Mouse (Mus musculus): ENCODE data around the gene Sirt2. TPM values are rescaled to one million over a fixed set of nuclear protein-coding genes. Genes with fewer than 3 reads are reported as not detected.

Gene Sirt2
- total and polyA plus RNA-seq, 3 experiments, result 34.1 to 103 (median 60.0) TPM

DNA sequence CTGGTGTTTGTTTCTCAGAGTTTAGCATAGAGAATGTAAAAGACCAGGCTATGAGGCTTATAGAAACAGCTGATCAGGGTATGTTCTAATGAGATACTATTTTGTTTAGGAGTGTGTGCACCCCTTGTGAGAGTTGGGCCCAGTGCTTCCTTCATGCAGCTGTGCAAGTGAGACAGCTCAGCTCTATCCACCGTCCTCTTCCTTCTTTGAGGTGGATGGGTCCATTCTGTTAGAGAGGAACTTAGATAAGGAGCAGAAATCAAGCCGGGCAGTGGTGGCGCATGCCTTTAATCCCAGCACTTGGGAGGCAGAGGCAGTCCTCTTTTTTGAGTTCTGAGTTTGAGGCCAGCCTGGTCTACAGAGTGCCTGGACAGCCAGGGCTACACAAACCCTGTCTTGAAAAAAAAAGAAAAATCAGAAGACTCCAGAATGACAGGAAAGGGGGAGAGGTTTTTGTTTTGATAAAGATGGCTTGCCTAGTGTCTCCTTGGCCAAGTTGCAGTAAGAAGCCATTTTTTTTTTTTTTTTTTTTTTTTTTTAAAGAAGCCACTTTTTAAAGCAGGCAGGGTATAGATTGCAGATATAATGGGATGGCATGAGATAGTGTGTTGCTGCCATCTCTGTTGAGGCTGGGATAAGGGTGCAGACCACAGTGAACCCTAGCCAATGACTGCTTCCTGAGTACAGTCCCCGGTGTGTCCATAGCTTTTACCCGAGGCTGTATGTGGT is 47.9 kb downstream of the Sirt2 start:
- ATAC-seq (ENCODE audit: extremely low read depth, insufficient number of reproducible peaks, low FRiP score, poor library complexity, severe bottlenecking) (no peak), DNase-seq (ENCODE audit: low spot score) (no peak)
- H3K4me3 ChIP-seq (ENCODE audit: low read depth, low read length), result peak overlapping the region; percentile 68; the same call in 1 of the 2 replicates
- no peaks in the 10 kb centered on the region for H3K9me3 ChIP-seq (replicated peaks)
- peaks cover 77% of the 10 kb centered on the region for H3K36me3 ChIP-seq (replicated peaks)
- peaks cover 79% of the 10 kb centered on the region for H3K4me1 ChIP-seq (ENCODE audit: insufficient read depth, low read depth, low read length)
- TF ChIP-seq TAL1 (conservative IDR thresholded peaks at IDR 0.05; ENCODE audit: low read depth, low read length) (no peak), GATA2 (IDR thresholded peaks at IDR 0.05; ENCODE audit: borderline replicate concordance, low read depth, low read length) (no peak), GATA1 (IDR thresholded peaks at IDR 0.05; ENCODE audit: borderline replicate concordance, low read length) (no peak), CTCF (IDR thresholded peaks at IDR 0.05; ENCODE audit: low read depth, low read length) (no peak), POLR2AphosphoS5 (IDR thresholded peaks at IDR 0.05; ENCODE audit: insufficient replicate concordance, low read depth, low read length) (no peak)
- no peaks in the 10 kb centered on the region for H3K27me3 ChIP-seq (ENCODE audit: insufficient read depth, low read length)

DNA sequence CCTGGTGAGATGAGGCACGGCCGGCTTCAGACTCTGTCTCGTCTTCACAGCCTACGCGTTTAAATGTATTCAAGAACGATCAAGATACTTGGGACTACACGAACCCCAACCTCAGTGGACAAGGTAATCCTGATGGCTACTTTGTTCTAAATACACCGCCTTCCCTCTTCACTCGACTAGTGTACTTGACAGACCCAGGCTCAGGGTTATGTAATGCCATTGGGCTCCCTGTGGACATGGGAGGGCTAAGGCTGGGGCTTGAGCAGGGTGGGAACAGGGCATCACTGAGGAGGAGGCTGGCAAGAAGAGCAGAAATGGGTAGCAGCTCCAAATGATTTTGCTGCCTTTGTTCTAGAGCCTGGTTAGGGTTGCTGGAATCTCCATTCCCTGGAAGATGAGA is 48.7 kb downstream of the Sirt2 start:
- peaks cover 85% of the 10 kb centered on the region for H3K36me3 ChIP-seq (replicated peaks)
- DNase-seq (ENCODE audit: low spot score) (no peak), ATAC-seq (ENCODE audit: extremely low read depth, insufficient number of reproducible peaks, low FRiP score, poor library complexity, severe bottlenecking) (no peak)
- H3K4me1 ChIP-seq (ENCODE audit: insufficient read depth, low read depth, low read length), result peaks cover 83% of the 10 kb centered on the region
- no peaks in the 10 kb centered on the region for H3K27me3 ChIP-seq (ENCODE audit: insufficient read depth, low read length)
- no peaks in the 10 kb centered on the region for H3K9me3 ChIP-seq (replicated peaks)
- TF ChIP-seq CTCF (IDR thresholded peaks at IDR 0.05; ENCODE audit: low read depth, low read length) (no peak), GATA1 (IDR thresholded peaks at IDR 0.05; ENCODE audit: borderline replicate concordance, low read length) (no peak), TAL1 (conservative IDR thresholded peaks at IDR 0.05; ENCODE audit: low read depth, low read length) (no peak), POLR2AphosphoS5 (IDR thresholded peaks at IDR 0.05; ENCODE audit: insufficient replicate concordance, low read depth, low read length) (no peak), GATA2 (IDR thresholded peaks at IDR 0.05; ENCODE audit: borderline replicate concordance, low read depth, low read length) (no peak)
- peak overlapping the region; percentile 68; the same call in 1 of the 2 replicates for H3K4me3 ChIP-seq (ENCODE audit: low read depth, low read length)

DNA sequence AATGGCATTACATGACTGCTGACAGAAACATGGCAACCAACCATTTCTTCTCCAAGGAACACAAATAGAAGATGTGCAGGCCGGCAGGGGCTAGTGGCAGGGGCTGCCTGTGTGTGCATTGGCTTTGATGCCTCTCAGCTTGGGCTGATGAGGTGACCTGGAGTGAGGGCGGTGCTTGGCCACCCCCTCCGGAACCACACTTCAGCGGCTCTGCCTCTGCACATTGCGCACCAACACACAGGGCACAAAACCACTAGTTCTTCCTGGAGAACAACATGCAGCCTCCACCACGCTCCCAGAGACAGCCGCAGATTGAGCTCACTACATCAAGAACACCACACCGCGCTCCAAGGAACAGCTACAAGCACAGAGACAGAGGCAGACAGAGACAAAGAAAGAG is 49.7 kb downstream of the Sirt2 start:
- Histone ChIP-seq H3K4me3 (ENCODE audit: low read depth, low read length) (peak overlapping the region; percentile 68; the same call in 1 of the 2 replicates), H3K4me1 (ENCODE audit: insufficient read depth, low read depth, low read length) (peaks cover 93% of the 10 kb centered on the region), H3K36me3 (replicated peaks) (peaks cover 95% of the 10 kb centered on the region), H3K9me3 (replicated peaks) (no peaks in the 10 kb centered on the region), H3K27me3 (ENCODE audit: insufficient read depth, low read length) (no peaks in the 10 kb centered on the region)
- ATAC-seq (ENCODE audit: extremely low read depth, insufficient number of reproducible peaks, low FRiP score, poor library complexity, severe bottlenecking) (no peak), DNase-seq (ENCODE audit: low spot score) (no peak)
- TF ChIP-seq GATA2 (IDR thresholded peaks at IDR 0.05; ENCODE audit: borderline replicate concordance, low read depth, low read length) (no peak), POLR2AphosphoS5 (IDR thresholded peaks at IDR 0.05; ENCODE audit: insufficient replicate concordance, low read depth, low read length) (0 out of 2 replicates have a peak, but pooled peaks have one; percentile 38), GATA1 (IDR thresholded peaks at IDR 0.05; ENCODE audit: borderline replicate concordance, low read length) (no peak)

DNA sequence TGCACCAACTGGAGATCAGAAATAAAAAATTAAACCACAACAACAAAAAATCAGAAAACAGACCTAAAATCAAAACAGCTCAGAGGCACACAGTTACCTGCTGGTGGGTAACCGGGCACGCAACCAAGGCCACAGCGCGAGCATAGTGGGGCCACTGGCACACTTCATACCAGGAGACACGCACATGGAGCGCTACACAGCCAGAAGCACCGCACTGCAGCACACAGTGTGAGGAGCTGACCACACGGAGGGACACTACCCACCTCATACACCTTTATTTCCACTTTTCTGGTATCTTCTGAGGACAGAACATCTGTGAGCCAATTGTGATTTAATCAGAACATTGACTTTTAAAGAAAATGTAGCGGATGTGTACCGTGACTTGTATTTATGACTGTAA is 50.4 kb downstream of the Sirt2 start:
- no peak for ATAC-seq (ENCODE audit: extremely low read depth, insufficient number of reproducible peaks, low FRiP score, poor library complexity, severe bottlenecking)
- H3K4me1 ChIP-seq (ENCODE audit: insufficient read depth, low read depth, low read length), result peaks cover 97% of the 10 kb centered on the region

GRCm38 (mm10) chr7:28817524-28817923 is 51.0 kb downstream of the Sirt2 start:
- peaks cover 96% of the 10 kb centered on the region for H3K4me1 ChIP-seq (ENCODE audit: insufficient read depth, low read depth, low read length)
- no peaks in the 10 kb centered on the region for H3K27me3 ChIP-seq (ENCODE audit: insufficient read depth, low read length)
- TF ChIP-seq TAL1 (conservative IDR thresholded peaks at IDR 0.05; ENCODE audit: low read depth, low read length) (no peak), CTCF (IDR thresholded peaks at IDR 0.05; ENCODE audit: low read depth, low read length) (no peak), GATA1 (IDR thresholded peaks at IDR 0.05; ENCODE audit: borderline replicate concordance, low read length) (no peak)
- ATAC-seq (ENCODE audit: extremely low read depth, insufficient number of reproducible peaks, low FRiP score, poor library complexity, severe bottlenecking), result no peak
- peak overlapping the region; percentile 69; the same call in 1 of the 2 replicates for H3K4me3 ChIP-seq (ENCODE audit: low read depth, low read length)
- H3K36me3 ChIP-seq (replicated peaks), result peaks cover 99% of the 10 kb centered on the region
- H3K9me3 ChIP-seq (replicated peaks), result no peaks in the 10 kb centered on the region
- DNase-seq (ENCODE audit: low spot score), result no peak

More for the DNA sequence above, 50.4 kb downstream of the Sirt2 start:
- H3K4me3 ChIP-seq (ENCODE audit: low read depth, low read length), result peak overlapping the region; percentile 69
- H3K9me3 ChIP-seq (replicated peaks), result no peaks in the 10 kb centered on the region
- no peak for DNase-seq (ENCODE audit: low spot score)
- H3K27me3 ChIP-seq (ENCODE audit: insufficient read depth, low read length), result no peaks in the 10 kb centered on the region
- peaks cover 99% of the 10 kb centered on the region for H3K36me3 ChIP-seq (replicated peaks)
- TF ChIP-seq GATA2 (IDR thresholded peaks at IDR 0.05; ENCODE audit: borderline replicate concordance, low read depth, low read length) (no peak), POLR2AphosphoS5 (IDR thresholded peaks at IDR 0.05; ENCODE audit: insufficient replicate concordance, low read depth, low read length) (no peak)

DNA sequence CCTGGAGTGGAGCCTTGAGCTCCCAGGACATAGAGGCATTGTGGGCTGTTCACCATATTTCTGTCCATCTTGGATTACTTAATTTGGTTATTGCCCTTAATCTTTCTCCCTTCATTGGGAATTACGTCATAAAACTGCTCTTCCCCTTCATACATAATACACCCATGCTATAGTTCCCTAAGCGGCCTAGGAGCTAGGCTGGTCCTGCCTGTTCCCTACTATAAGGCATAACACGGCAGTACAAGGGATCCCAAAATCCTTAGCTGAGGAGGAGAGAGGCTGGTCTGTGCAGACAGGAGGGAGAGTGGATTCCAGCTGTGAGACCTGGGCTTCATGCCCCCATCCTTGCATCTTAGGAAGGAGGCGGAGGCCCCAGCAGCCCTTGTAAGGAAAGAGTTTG is 51.4 kb downstream of the Sirt2 start:
- Histone ChIP-seq H3K4me3 (ENCODE audit: low read depth, low read length) (peak overlapping the region; percentile 52; the same call in 1 of the 2 replicates), H3K36me3 (replicated peaks) (peaks cover 99% of the 10 kb centered on the region), H3K9me3 (replicated peaks) (no peaks in the 10 kb centered on the region), H3K27me3 (ENCODE audit: insufficient read depth, low read length) (no peaks in the 10 kb centered on the region), H3K4me1 (ENCODE audit: insufficient read depth, low read depth, low read length) (peaks cover 96% of the 10 kb centered on the region)
- ATAC-seq (ENCODE audit: extremely low read depth, insufficient number of reproducible peaks, low FRiP score, poor library complexity, severe bottlenecking) (no peak), DNase-seq (ENCODE audit: low spot score) (no peak)
- TF ChIP-seq TAL1 (conservative IDR thresholded peaks at IDR 0.05; ENCODE audit: low read depth, low read length) (no peak), GATA1 (IDR thresholded peaks at IDR 0.05; ENCODE audit: borderline replicate concordance, low read length) (no peak), CTCF (IDR thresholded peaks at IDR 0.05; ENCODE audit: low read depth, low read length) (no peak), GATA2 (IDR thresholded peaks at IDR 0.05; ENCODE audit: borderline replicate concordance, low read depth, low read length) (no peak), POLR2AphosphoS5 (IDR thresholded peaks at IDR 0.05; ENCODE audit: insufficient replicate concordance, low read depth, low read length) (no peak)

All from G1E (cell line).